Mouse (Mus musculus): ENCODE measurements at regions not wholly inside any gene's neighbourhood (a gene's known extent, or its start where the extent isn't known, plus 50 kb on each side); places are given as distances from the start of the nearest gene placed in this dataset.

DNA sequence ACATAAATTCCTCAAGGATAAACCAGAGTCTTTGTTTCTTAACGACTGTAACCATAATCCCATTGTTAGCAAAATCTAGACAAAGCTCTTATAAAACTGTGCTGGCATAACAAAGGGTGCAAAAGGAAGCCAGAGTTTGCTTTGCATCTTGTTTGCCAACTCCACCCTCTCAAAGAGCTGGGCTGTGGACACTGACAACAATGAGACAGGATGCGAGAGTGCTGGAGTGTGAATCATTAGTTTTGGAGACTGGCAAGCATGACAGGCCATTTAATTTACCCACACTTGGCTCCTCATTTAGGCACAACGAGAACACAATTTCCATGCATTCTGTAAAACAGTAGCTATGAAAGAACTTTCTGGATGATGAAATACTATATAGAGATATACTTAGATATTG lies 994.4 kb downstream of the Rapgef2 start:
- Histone ChIP-seq H3K27me3 (ENCODE audit: control insufficient read depth, insufficient read depth, low read length) (no peaks in the 10 kb centered on the region), H3K27ac (replicated peaks; ENCODE audit: low read depth, low read length) (no peak overlapping the region), H3K4me1 (ENCODE audit: control insufficient read depth, insufficient read depth, low read length) (no peaks in the 10 kb centered on the region), H3K4me3 (ENCODE audit: low read depth, low read length) (no peak overlapping the region), H3K36me3 (replicated peaks; ENCODE audit: control insufficient read depth, insufficient read depth, low read depth, low read length) (no peaks in the 10 kb centered on the region), H3K4me2 (ENCODE audit: low read depth, low read length) (no peak overlapping the region), H3K9ac (replicated peaks; ENCODE audit: low read length) (no peak overlapping the region), H3K9me3 (replicated peaks; ENCODE audit: control insufficient read depth, low read length) (no peaks in the 10 kb centered on the region)
- no peak for ATAC-seq (replicated peaks; ENCODE audit: insufficient number of reproducible peaks, low FRiP score, low TSS enrichment, low read depth)
- 67% methylated on average over 3 of the region's 3 CpGs for WGBS
- no peak for DNase-seq (ENCODE audit: low spot score)

DNA sequence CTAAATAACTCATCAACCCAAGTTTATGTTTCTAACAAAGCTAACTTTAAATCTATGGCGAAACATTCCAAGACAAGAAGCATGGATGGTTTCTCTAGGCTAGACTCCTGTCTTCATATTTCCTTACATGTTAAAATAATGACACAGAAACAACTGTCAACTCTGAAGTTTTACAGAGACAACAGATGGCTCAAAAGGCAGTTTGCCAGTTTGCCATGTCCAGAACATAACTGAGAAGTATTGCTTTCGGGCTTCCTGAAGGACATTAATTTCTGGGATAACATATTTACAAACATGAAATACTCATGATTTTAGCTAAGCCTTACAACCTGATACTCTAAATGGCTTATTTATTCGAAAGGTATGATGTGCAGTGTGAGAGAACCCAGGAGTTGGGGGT lies 1002.2 kb downstream of the Rapgef2 start:
- H3K36me3 ChIP-seq (replicated peaks; ENCODE audit: control insufficient read depth, insufficient read depth, low read depth, low read length) = no peaks in the 10 kb centered on the region
- no peak overlapping the region for H3K4me2 ChIP-seq (ENCODE audit: low read depth, low read length)
- ATAC-seq (replicated peaks; ENCODE audit: insufficient number of reproducible peaks, low FRiP score, low TSS enrichment, low read depth) (no peak), DNase-seq (ENCODE audit: low spot score) (no peak)
- H3K9me3 ChIP-seq (replicated peaks; ENCODE audit: control insufficient read depth, low read length) = no peaks in the 10 kb centered on the region
- no peak overlapping the region for H3K27ac ChIP-seq (replicated peaks; ENCODE audit: low read depth, low read length)
- no peak overlapping the region for H3K4me3 ChIP-seq (ENCODE audit: low read depth, low read length)
- 82% methylated on average over 3 of the region's 3 CpGs for WGBS
- no peak overlapping the region for H3K9ac ChIP-seq (replicated peaks; ENCODE audit: low read length)
- H3K4me1 ChIP-seq (ENCODE audit: control insufficient read depth, insufficient read depth, low read length) = no peaks in the 10 kb centered on the region
- H3K27me3 ChIP-seq (ENCODE audit: control insufficient read depth, insufficient read depth, low read length) = no peaks in the 10 kb centered on the region

GRCm38 (mm10) chr3:78236920-78237319 lies 1049.4 kb downstream of the Rapgef2 start:
- Histone ChIP-seq H3K36me3 (replicated peaks; ENCODE audit: control insufficient read depth, insufficient read depth, low read depth, low read length) (no peaks in the 10 kb centered on the region), H3K27me3 (ENCODE audit: control insufficient read depth, insufficient read depth, low read length) (no peaks in the 10 kb centered on the region), H3K9ac (replicated peaks; ENCODE audit: low read length) (no peak overlapping the region), H3K9me3 (replicated peaks; ENCODE audit: control insufficient read depth, low read length) (no peaks in the 10 kb centered on the region), H3K4me2 (ENCODE audit: low read depth, low read length) (no peak overlapping the region), H3K4me1 (ENCODE audit: control insufficient read depth, insufficient read depth, low read length) (no peaks in the 10 kb centered on the region), H3K27ac (replicated peaks; ENCODE audit: low read depth, low read length) (no peak overlapping the region), H3K4me3 (ENCODE audit: low read depth, low read length) (no peak overlapping the region)
- DNase-seq (ENCODE audit: low spot score) = no peak
- 81% methylated on average over 7 of the region's 7 CpGs for WGBS
- no peak for ATAC-seq (replicated peaks; ENCODE audit: insufficient number of reproducible peaks, low FRiP score, low TSS enrichment, low read depth)

DNA sequence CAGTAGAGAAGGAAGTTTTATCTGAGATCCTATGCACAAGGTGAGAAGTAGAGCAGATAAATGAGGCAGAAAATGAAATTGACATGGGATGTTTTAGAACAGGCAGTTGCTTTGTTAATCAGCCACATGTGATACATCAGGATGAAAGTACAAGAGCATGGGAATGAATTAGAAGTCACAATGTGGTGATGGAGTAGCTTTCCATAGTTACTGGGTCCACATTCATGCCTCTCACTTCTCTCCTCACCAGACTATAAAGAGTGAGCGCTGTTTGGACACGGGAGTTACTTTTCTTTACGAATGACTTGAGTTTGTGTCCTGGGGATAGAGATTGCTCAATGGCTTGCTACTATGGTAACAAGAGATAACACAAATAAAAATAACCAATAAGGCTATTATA lies 1076.6 kb downstream of the Rapgef2 start:
- 86% methylated on average over 3 of the region's 3 CpGs for WGBS
- no peaks in the 10 kb centered on the region for H3K9me3 ChIP-seq (replicated peaks; ENCODE audit: control insufficient read depth, low read length)
- no peak for ATAC-seq (replicated peaks; ENCODE audit: insufficient number of reproducible peaks, low FRiP score, low TSS enrichment, low read depth)

GRCm38 (mm10) chr3:78162601-78163000 lies 1123.7 kb downstream of the Rapgef2 start:
- H3K4me3 ChIP-seq (ENCODE audit: low read depth, low read length) = no peak overlapping the region
- no peak overlapping the region for H3K9ac ChIP-seq (replicated peaks; ENCODE audit: low read length)
- H3K36me3 ChIP-seq (replicated peaks; ENCODE audit: control insufficient read depth, insufficient read depth, low read depth, low read length) = no peaks in the 10 kb centered on the region
- 92% methylated on average over 4 of the region's 4 CpGs for WGBS
- no peaks in the 10 kb centered on the region for H3K9me3 ChIP-seq (replicated peaks; ENCODE audit: control insufficient read depth, low read length)
- H3K4me1 ChIP-seq (ENCODE audit: control insufficient read depth, insufficient read depth, low read length) = no peaks in the 10 kb centered on the region
- H3K27ac ChIP-seq (replicated peaks; ENCODE audit: low read depth, low read length) = no peak overlapping the region
- ATAC-seq (replicated peaks; ENCODE audit: insufficient number of reproducible peaks, low FRiP score, low TSS enrichment, low read depth) = no peak
- no peaks in the 10 kb centered on the region for H3K27me3 ChIP-seq (ENCODE audit: control insufficient read depth, insufficient read depth, low read length)
- no peak overlapping the region for H3K4me2 ChIP-seq (ENCODE audit: low read depth, low read length)
- DNase-seq (ENCODE audit: low spot score) = no peak

More for the DNA sequence above, 1076.6 kb downstream of the Rapgef2 start:
- Histone ChIP-seq H3K27ac (replicated peaks; ENCODE audit: low read depth, low read length) (no peak overlapping the region), H3K36me3 (replicated peaks; ENCODE audit: control insufficient read depth, insufficient read depth, low read depth, low read length) (no peaks in the 10 kb centered on the region), H3K4me3 (ENCODE audit: low read depth, low read length) (no peak overlapping the region), H3K4me1 (ENCODE audit: control insufficient read depth, insufficient read depth, low read length) (no peaks in the 10 kb centered on the region), H3K9ac (replicated peaks; ENCODE audit: low read length) (no peak overlapping the region), H3K27me3 (ENCODE audit: control insufficient read depth, insufficient read depth, low read length) (no peaks in the 10 kb centered on the region), H3K4me2 (ENCODE audit: low read depth, low read length) (no peak overlapping the region)
- DNase-seq (ENCODE audit: low spot score) = no peak

GRCm38 (mm10) chr3:78158450-78158849 lies 1127.9 kb downstream of the Rapgef2 start:
- Histone ChIP-seq H3K4me2 (ENCODE audit: low read depth, low read length) (no peak overlapping the region), H3K27me3 (ENCODE audit: control insufficient read depth, insufficient read depth, low read length) (no peaks in the 10 kb centered on the region), H3K36me3 (replicated peaks; ENCODE audit: control insufficient read depth, insufficient read depth, low read depth, low read length) (no peaks in the 10 kb centered on the region), H3K4me1 (ENCODE audit: control insufficient read depth, insufficient read depth, low read length) (no peaks in the 10 kb centered on the region), H3K27ac (replicated peaks; ENCODE audit: low read depth, low read length) (no peak overlapping the region), H3K9ac (replicated peaks; ENCODE audit: low read length) (no peak overlapping the region), H3K4me3 (ENCODE audit: low read depth, low read length) (no peak overlapping the region), H3K9me3 (replicated peaks; ENCODE audit: control insufficient read depth, low read length) (no peaks in the 10 kb centered on the region)
- 93% methylated on average over 4 of the region's 4 CpGs for WGBS
- ATAC-seq (replicated peaks; ENCODE audit: insufficient number of reproducible peaks, low FRiP score, low TSS enrichment, low read depth) = no peak
- no peak for DNase-seq (ENCODE audit: low spot score)
